ENCODE assay signal across 27 mouse cellular contexts in genomic region chr16:23181942-23182597, GRCm38 (mm10). TPM values are rescaled to one million over a fixed set of nuclear protein-coding genes. Genes with fewer than 3 reads are reported as not detected.
DNase-seq lines count a peak whose midpoint lies in the region; ATAC-seq and TF ChIP-seq lines count a peak whose summit lies in the region.
"Had no signal": no experiment of that assay in that cellular context is flagged by ENCODE, and none has a peak within 500 bp of the region (broad histone marks: within the 10 kb centered on the region; RNA-seq: fewer than 3 reads in every experiment).

No protein-coding gene starts in this region.

- peaks cover 4% of the 10 kb centered on the region; the same call in 1 of the 2 replicates for H3K4me1 ChIP-seq in liver, embryonic 15.5 days (replicated peaks)
- H3K4me1 ChIP-seq in bone marrow, adult 2 months (ENCODE audit: control insufficient read depth, insufficient read depth, low read length) = peaks cover 5% of the 10 kb centered on the region
- H3K4me1 ChIP-seq in lung, adult 2 months (ENCODE audit: control insufficient read depth, insufficient read depth, low read length) = peaks cover 2% of the 10 kb centered on the region; the same call in 1 of the 2 replicates
- H3K4me1 ChIP-seq: embryonic facial prominence, embryonic 13.5 days; forebrain, embryonic 12.5 days; heart, embryonic 13.5 days; hindbrain, embryonic 12.5 days; liver, embryonic 12.5 days; neural tube, embryonic 15.5 days had no signal

- H3K4me2 ChIP-seq in liver, embryonic 15.5 days = no peak overlapping the region
- H3K4me2 ChIP-seq: embryonic facial prominence, embryonic 13.5 days; forebrain, embryonic 12.5 days; heart, embryonic 13.5 days; hindbrain, embryonic 12.5 days; liver, embryonic 12.5 days; midbrain, embryonic 11.5 days; neural tube, embryonic 15.5 days had no signal

- no peaks in the 10 kb centered on the region for H3K36me3 ChIP-seq in liver, embryonic 15.5 days (replicated peaks)
- H3K36me3 ChIP-seq: embryonic facial prominence, embryonic 13.5 days; forebrain, embryonic 12.5 days; heart, embryonic 13.5 days; hindbrain, embryonic 12.5 days; liver, embryonic 12.5 days; neural tube, embryonic 15.5 days had no signal

- TF ChIP-seq CTCF in bone marrow, adult 2 months (IDR thresholded peaks at IDR 0.05; ENCODE audit: control insufficient read depth, insufficient read depth, low read length) = no peak
- TF ChIP-seq CTCF in lung, adult 2 months (IDR thresholded peaks at IDR 0.05; ENCODE audit: insufficient read depth, low read length) = no peak

- 18% methylated on average over 1 of the region's 1 CpGs for WGBS in liver, embryonic 15.5 days (ENCODE audit: insufficient replicate concordance)
- WGBS in bone marrow, adult 2 months = 3% methylated on average over 1 of the region's 1 CpGs
- 73% methylated on average over 1 of the region's 1 CpGs for WGBS in lung, adult 2 months

- H3K9me3 ChIP-seq in liver, embryonic 15.5 days (replicated peaks) = no peaks in the 10 kb centered on the region
- H3K9me3 ChIP-seq: embryonic facial prominence, embryonic 13.5 days; forebrain, embryonic 12.5 days; heart, embryonic 13.5 days; hindbrain, embryonic 12.5 days; liver, embryonic 12.5 days; neural tube, embryonic 15.5 days had no signal

- DNase-seq in liver = no peak
- DNase-seq in naive thymus-derived CD4-positive, alpha-beta T cell, adult 2 months (ENCODE audit: low read depth) = peak; percentile 62
- DNase-seq in left cerebral cortex, adult 11 months (ENCODE audit: low spot score) = no peak
- no peak for DNase-seq in lung, adult 2 months
- DNase-seq: adrenal gland, postnatal 25 days; cerebellum, adult 18-20 months; cerebellum, postnatal 25 days; embryo, embryonic 11 days; heart, postnatal 14 days; kidney, adult 18-20 months; lung, postnatal 4 days had no signal

- H3K27me3 ChIP-seq in liver, embryonic 15.5 days = no peaks in the 10 kb centered on the region
- H3K27me3 ChIP-seq: embryonic facial prominence, embryonic 13.5 days; forebrain, embryonic 12.5 days; heart, embryonic 13.5 days; hindbrain, embryonic 12.5 days; liver, embryonic 12.5 days; neural tube, embryonic 15.5 days had no signal

- no peak for TF ChIP-seq POLR2A in bone marrow, adult 2 months (IDR thresholded peaks at IDR 0.05; ENCODE audit: borderline replicate concordance, control insufficient read depth, low read depth, low read length)
- TF ChIP-seq POLR2A in lung, adult 2 months (IDR thresholded peaks at IDR 0.05; ENCODE audit: borderline replicate concordance, extremely low read depth, low read depth, low read length) = no peak

- no peak overlapping the region for H3K4me3 ChIP-seq in liver, embryonic 15.5 days (replicated peaks)
- no peak overlapping the region for H3K4me3 ChIP-seq in bone marrow, adult 2 months (replicated peaks; ENCODE audit: control insufficient read depth, low read depth, low read length)
- H3K4me3 ChIP-seq in lung, adult 2 months (replicated peaks; ENCODE audit: extremely low read depth, low read depth, low read length) = no peak overlapping the region
- H3K4me3 ChIP-seq: embryonic facial prominence, embryonic 13.5 days; erythroblast, embryonic 14.5 days; forebrain, embryonic 12.5 days; heart, embryonic 13.5 days; hindbrain, embryonic 12.5 days; liver, embryonic 12.5 days; neural tube, embryonic 15.5 days had no signal

- H3K9ac ChIP-seq in liver, embryonic 15.5 days = no peak overlapping the region
- H3K9ac ChIP-seq: embryonic facial prominence, embryonic 13.5 days; forebrain, embryonic 12.5 days; heart, embryonic 13.5 days; hindbrain, embryonic 12.5 days; liver, embryonic 12.5 days; neural tube, embryonic 15.5 days had no signal

- no peak for ATAC-seq in liver, embryonic 15.5 days (ENCODE audit: insufficient read depth)
- peak; percentile 57; the same call in 1 of the 2 replicates for ATAC-seq in common myeloid progenitor, adult 5-6 weeks (replicated peaks; ENCODE audit: low read depth, poor library complexity, severe bottlenecking)
- ATAC-seq: liver, embryonic 12.5 days had no signal

- H3K27ac ChIP-seq in liver, embryonic 15.5 days (replicated peaks) = peak overlapping the region; percentile 51; the same call in 1 of the 2 replicates
- H3K27ac ChIP-seq in bone marrow, adult 2 months (ENCODE audit: control insufficient read depth, insufficient read depth, low read depth, low read length, poor library complexity) = peak overlapping the region; percentile 86; the same call in 1 of the 2 replicates
- H3K27ac ChIP-seq: embryonic facial prominence, embryonic 13.5 days; forebrain, embryonic 12.5 days; heart, embryonic 13.5 days; hindbrain, embryonic 12.5 days; kidney, postnatal 0 days; liver, embryonic 12.5 days; neural tube, embryonic 15.5 days had no signal

RNA-seq across cellular contexts. Expression of gene Adipoq, which starts 35.7 kb away (rescaled TPM):
- not detected in 2 replicates for polyA plus RNA-seq in liver, embryonic 15.5 days (2015; fragmentation: Nextera tagmentation; extraction: Ambion mirVana)
- 32.3 and 39.5 TPM in 2 replicates for polyA plus RNA-seq in bone marrow, adult 2 months (2011; ENCODE audit: insufficient read depth, insufficient read length, low replicate concordance, missing spikeins)
- not detected in 2 replicates for total RNA-seq in common myeloid progenitor, adult 5-6 weeks (2017)
- polyA plus RNA-seq in lung, adult 2 months (2012; rRNA removed) = 19.3 and 57.0 TPM in 2 replicates
- total RNA-seq: layer of hippocampus, postnatal 25 days; left cerebral cortex, postnatal 10 days; midbrain, postnatal 0 days had no signal
- polyA plus RNA-seq: embryonic facial prominence, embryonic 13.5 days; erythroblast, embryonic 14.5 days; forebrain, embryonic 12.5 days; hindbrain, embryonic 12.5 days; limb, embryonic 11.5 days; liver, embryonic 12.5 days; midbrain, embryonic 11.5 days; midbrain, postnatal 0 days had no signal

RNA-seq across cellular contexts. Expression of gene St6gal1, which starts 42.5 kb away (rescaled TPM):
- 12.9 and 15.4 TPM in 2 replicates for polyA plus RNA-seq in liver, embryonic 15.5 days (2015; fragmentation: Nextera tagmentation; extraction: Ambion mirVana)
- 3.6 and 8.7 TPM in 2 replicates for polyA plus RNA-seq in bone marrow, adult 2 months (2011; ENCODE audit: insufficient read depth, insufficient read length, low replicate concordance, missing spikeins)
- total RNA-seq in common myeloid progenitor, adult 5-6 weeks (2017) = 0.34 and 0.41 TPM in 2 replicates
- polyA plus RNA-seq in lung, adult 2 months (2012; rRNA removed) = 22.1 and 28.0 TPM in 2 replicates
- polyA plus RNA-seq: erythroblast, embryonic 14.5 days had no signal

RNA-seq across cellular contexts. Expression of gene Rfc4, which starts 54.5 kb away (rescaled TPM):
- polyA plus RNA-seq in liver, embryonic 15.5 days (2015; fragmentation: Nextera tagmentation; extraction: Ambion mirVana) = 119 and 137 TPM in 2 replicates
- polyA plus RNA-seq in bone marrow, adult 2 months (2011; ENCODE audit: insufficient read depth, insufficient read length, low replicate concordance, missing spikeins) = 35.1 and 55.1 TPM in 2 replicates
- total RNA-seq in common myeloid progenitor, adult 5-6 weeks (2017) = 67.1 and 71.7 TPM in 2 replicates
- 0.15 and 0.57 TPM in 2 replicates for polyA plus RNA-seq in lung, adult 2 months (2012; rRNA removed)

Comparison
In these comparisons a context has a peak if more than half of its experiments do, and no peak if none do; other contexts are left out.
1. RNA of gene Adipoq, which starts 35.7 kb away (polyA plus RNA-seq): 32.3 to 39.5 TPM in bone marrow, adult 2 months and 19.3 to 57.0 TPM in lung, adult 2 months; not detected in liver, embryonic 15.5 days; every median in the first group is over 10 times any median in the second.
2. RNA of gene Rfc4, which starts 54.5 kb away (polyA plus RNA-seq): 119 to 137 TPM in liver, embryonic 15.5 days and 35.1 to 55.1 TPM in bone marrow, adult 2 months; 0.15 to 0.57 TPM in lung, adult 2 months; every median in the first group is over 10 times any median in the second.